Mouse (Mus musculus): ENCODE results near the gene Cela3a.

- no peak for TF ChIP-seq ZKSCAN1 (IDR thresholded peaks at IDR 0.05; ENCODE audit: low read depth, low read length)
- no peak for TF ChIP-seq EP300 (IDR thresholded peaks at IDR 0.05; ENCODE audit: low read depth in 1 of 2, low read length in 2 of 2)
- TF ChIP-seq USF2 (IDR thresholded peaks at IDR 0.05; ENCODE audit: borderline replicate concordance in 1 of 2, insufficient read depth in 1 of 2, low read depth in 1 of 2, low read length in 2 of 2) = no peak
- no peak for TF ChIP-seq CHD1 (IDR thresholded peaks at IDR 0.05; ENCODE audit: low read depth, low read length)
- TF ChIP-seq GATA1 (IDR thresholded peaks at IDR 0.05; ENCODE audit: low read depth, low read length) = no peak
- no peak for TF ChIP-seq CTCF (IDR thresholded peaks at IDR 0.05 in 2 of 3, conservative IDR thresholded peaks at IDR 0.05 in 1 of 3; ENCODE audit: control insufficient read depth in 1 of 3, insufficient read depth in 1 of 3, low read depth in 2 of 3, low read length in 3 of 3, poor library complexity in 1 of 3, severe bottlenecking in 1 of 3)
- no peak for TF ChIP-seq POLR2A (IDR thresholded peaks at IDR 0.05; ENCODE audit: control insufficient read depth in 1 of 2, insufficient read depth in 1 of 2, low read depth in 1 of 2, low read length in 2 of 2, poor library complexity in 1 of 2)
- TF ChIP-seq MXI1 (IDR thresholded peaks at IDR 0.05; ENCODE audit: low read depth, low read length) = no peak
- TF ChIP-seq CHD2 (IDR thresholded peaks at IDR 0.05; ENCODE audit: low read length) = no peak
- no peak for TF ChIP-seq MAZ (IDR thresholded peaks at IDR 0.05; ENCODE audit: low read depth, low read length)
- no peak for TF ChIP-seq TAL1 (IDR thresholded peaks at IDR 0.05; ENCODE audit: low read length)
- TF ChIP-seq SMC3 (IDR thresholded peaks at IDR 0.05; ENCODE audit: low read depth, low read length) = no peak
These were observed 42.6 kb upstream of the Cela3a start for GRCm38 (mm10) chr4:137452190-137452589.

Measured in MEL (cell line).